Comparison of ENCODE assay signal across 25 mouse cellular contexts in genomic region chr9:71628921-71629320, GRCm38 (mm10). TPM values are rescaled to one million over a fixed set of nuclear protein-coding genes. Genes with fewer than 3 reads are reported as not detected.
A peak's percentile ranks its signal among the peaks of the same experiment; 100 is the strongest.
DNase-seq lines count a peak whose midpoint lies in the region; ATAC-seq and TF ChIP-seq lines count a peak whose summit lies in the region.
"Had no signal": no experiment of that assay in that cellular context is flagged by ENCODE, and none has a peak within 500 bp of the region (broad histone marks: within the 10 kb centered on the region; RNA-seq: fewer than 3 reads in every experiment).

No protein-coding gene starts in this region.

- TF ChIP-seq CTCF in hindbrain, postnatal 0 days (IDR thresholded peaks at IDR 0.05; ENCODE audit: low read depth): no peak
- TF ChIP-seq CTCF in testis, adult 2 months (IDR thresholded peaks at IDR 0.05; ENCODE audit: control insufficient read depth, insufficient read depth, insufficient replicate concordance, low read depth, low read length): no peak

- H3K9me3 ChIP-seq in heart, embryonic 12.5 days (replicated peaks): no peaks in the 10 kb centered on the region
- no peaks in the 10 kb centered on the region for H3K9me3 ChIP-seq in heart, embryonic 10.5 days
- 0 out of 2 replicates have a peak, but pooled peaks cover 5% of the 10 kb centered on the region for H3K9me3 ChIP-seq in hindbrain, postnatal 0 days (ENCODE audit: low read length)
- H3K9me3 ChIP-seq in hindbrain, embryonic 11.5 days (ENCODE audit: control insufficient read depth, low read length): no peaks in the 10 kb centered on the region
- H3K9me3 ChIP-seq: embryonic facial prominence, embryonic 13.5 days; embryonic facial prominence, embryonic 15.5 days; forebrain, embryonic 12.5 days had no signal

- H3K4me2 ChIP-seq in heart, embryonic 12.5 days: no peak overlapping the region
- H3K4me2 ChIP-seq in hindbrain, postnatal 0 days (ENCODE audit: low read depth, low read length): no peak overlapping the region
- H3K4me2 ChIP-seq in hindbrain, embryonic 11.5 days (replicated peaks; ENCODE audit: low read depth, low read length): no peak overlapping the region
- H3K4me2 ChIP-seq: embryonic facial prominence, embryonic 13.5 days; embryonic facial prominence, embryonic 15.5 days; forebrain, embryonic 12.5 days had no signal

- 46% methylated on average over 6 of the region's 6 CpGs for WGBS in heart, embryonic 12.5 days
- WGBS in heart, embryonic 10.5 days: 62% methylated on average over 6 of the region's 6 CpGs
- WGBS in hindbrain, postnatal 0 days: 53% methylated on average over 6 of the region's 6 CpGs
- WGBS in hindbrain, embryonic 11.5 days: 52% methylated on average over 6 of the region's 6 CpGs

- no peak for TF ChIP-seq POLR2A in testis, adult 2 months (IDR thresholded peaks at IDR 0.05; ENCODE audit: control insufficient read depth, low read depth, low read length)

- no peak for ATAC-seq in heart, embryonic 12.5 days (ENCODE audit: insufficient number of reproducible peaks, low FRiP score)
- ATAC-seq in hindbrain, postnatal 0 days: no peak
- no peak for ATAC-seq in hindbrain, embryonic 11.5 days (ENCODE audit: low FRiP score)
- ATAC-seq: activated CD4-positive, CD25-positive, alpha-beta regulatory T cell, adult 4 months; forebrain, embryonic 14.5 days; forebrain, embryonic 16.5 days; Patski had no signal

- H3K4me3 ChIP-seq in heart, embryonic 12.5 days: no peak overlapping the region
- no peak overlapping the region for H3K4me3 ChIP-seq in heart, embryonic 10.5 days
- H3K4me3 ChIP-seq in hindbrain, postnatal 0 days (ENCODE audit: low read length): no peak overlapping the region
- no peak overlapping the region for H3K4me3 ChIP-seq in hindbrain, embryonic 11.5 days (ENCODE audit: low read depth, low read length)
- H3K4me3 ChIP-seq in testis, adult 2 months (ENCODE audit: control insufficient read depth, low read depth, low read length): no peak overlapping the region
- H3K4me3 ChIP-seq: embryonic facial prominence, embryonic 13.5 days; embryonic facial prominence, embryonic 15.5 days; erythroblast, embryonic 14.5 days; forebrain, embryonic 10.5 days; forebrain, embryonic 12.5 days had no signal

- peak overlapping the region; percentile 46 for H3K27ac ChIP-seq in heart, embryonic 12.5 days (ENCODE audit: poor library complexity, severe bottlenecking)
- H3K27ac ChIP-seq in heart, embryonic 10.5 days: no peak overlapping the region
- H3K27ac ChIP-seq in hindbrain, postnatal 0 days: peak overlapping the region; percentile 26; the same call in 1 of the 2 replicates
- no peak overlapping the region for H3K27ac ChIP-seq in hindbrain, embryonic 11.5 days (ENCODE audit: low read depth, low read length)
- H3K27ac ChIP-seq in testis, adult 2 months (ENCODE audit: control insufficient read depth, insufficient read depth, low read depth, low read length): peak overlapping the region; percentile 50
- H3K27ac ChIP-seq: embryonic facial prominence, embryonic 13.5 days; embryonic facial prominence, embryonic 15.5 days; forebrain, embryonic 10.5 days; forebrain, embryonic 12.5 days had no signal

- H3K36me3 ChIP-seq in heart, embryonic 12.5 days: peaks cover 72% of the 10 kb centered on the region
- H3K36me3 ChIP-seq in heart, embryonic 10.5 days: peaks cover 76% of the 10 kb centered on the region
- H3K36me3 ChIP-seq in hindbrain, postnatal 0 days (ENCODE audit: insufficient read depth, low read length): no peaks in the 10 kb centered on the region
- H3K36me3 ChIP-seq in hindbrain, embryonic 11.5 days (ENCODE audit: control insufficient read depth, insufficient read depth, low read length): no peaks in the 10 kb centered on the region
- H3K36me3 ChIP-seq in testis, adult 2 months (ENCODE audit: control insufficient read depth, insufficient read depth, low read length): no peaks in the 10 kb centered on the region
- H3K36me3 ChIP-seq: embryonic facial prominence, embryonic 13.5 days; forebrain, embryonic 12.5 days had no signal

- no peak for DNase-seq in heart, embryonic 10.5 days (ENCODE audit: low spot score)
- DNase-seq in hindbrain, postnatal 0 days (ENCODE audit: low spot score): no peak
- no peak for DNase-seq in hindbrain, embryonic 11.5 days (ENCODE audit: low spot score)
- DNase-seq in testis, postnatal 14 days (ENCODE audit: low spot score): no peak
- DNase-seq in adrenal gland, postnatal 10 days: no peak
- DNase-seq: adrenal gland, adult 8-10 months; adrenal gland, postnatal 25 days; cerebellum, adult 11 months; cerebellum, adult 18-20 months; cerebellum, adult 8-10 months; cerebellum, adult 9-11 months; cerebellum, postnatal 36 days; embryo, embryonic 11 days had no signal

- no peak overlapping the region for H3K9ac ChIP-seq in heart, embryonic 12.5 days
- H3K9ac ChIP-seq in hindbrain, postnatal 0 days (replicated peaks; ENCODE audit: low read length): no peak overlapping the region
- H3K9ac ChIP-seq in hindbrain, embryonic 11.5 days (ENCODE audit: low read depth, low read length): no peak overlapping the region
- H3K9ac ChIP-seq: embryonic facial prominence, embryonic 13.5 days; embryonic facial prominence, embryonic 15.5 days; forebrain, embryonic 12.5 days had no signal

- peaks cover 20% of the 10 kb centered on the region for H3K4me1 ChIP-seq in heart, embryonic 12.5 days (replicated peaks)
- H3K4me1 ChIP-seq in heart, embryonic 10.5 days: peaks cover 9% of the 10 kb centered on the region; the same call in 1 of the 2 replicates
- no peaks in the 10 kb centered on the region for H3K4me1 ChIP-seq in hindbrain, postnatal 0 days (ENCODE audit: insufficient read depth, low read length)
- no peaks in the 10 kb centered on the region for H3K4me1 ChIP-seq in hindbrain, embryonic 11.5 days (replicated peaks; ENCODE audit: control insufficient read depth, insufficient read depth, low read length)
- peaks cover 3% of the 10 kb centered on the region; the same call in 1 of the 2 replicates for H3K4me1 ChIP-seq in testis, adult 2 months (ENCODE audit: control insufficient read depth, insufficient read depth, low read length)
- H3K4me1 ChIP-seq: embryonic facial prominence, embryonic 13.5 days; embryonic facial prominence, embryonic 15.5 days; forebrain, embryonic 12.5 days had no signal

- H3K27me3 ChIP-seq in heart, embryonic 12.5 days (replicated peaks): no peaks in the 10 kb centered on the region
- H3K27me3 ChIP-seq in heart, embryonic 10.5 days (ENCODE audit: insufficient read depth, poor library complexity, severe bottlenecking): no peaks in the 10 kb centered on the region
- no peaks in the 10 kb centered on the region for H3K27me3 ChIP-seq in hindbrain, postnatal 0 days (ENCODE audit: insufficient read depth, low read length)
- no peaks in the 10 kb centered on the region for H3K27me3 ChIP-seq in hindbrain, embryonic 11.5 days (ENCODE audit: control insufficient read depth, insufficient read depth, low read length)
- no peaks in the 10 kb centered on the region for H3K27me3 ChIP-seq in testis, adult 2 months (ENCODE audit: control insufficient read depth, insufficient read depth, low read length)
- H3K27me3 ChIP-seq: embryonic facial prominence, embryonic 13.5 days; embryonic facial prominence, embryonic 15.5 days; forebrain, embryonic 12.5 days; Patski had no signal

RNA-seq across cellular contexts. Expression of gene Myzap, which starts 36.8 kb away (rescaled TPM):
- polyA plus RNA-seq in heart, embryonic 12.5 days (2016; fragmentation: Nextera tagmentation; extraction: Ambion mirVana): 64.7 and 65.3 TPM in 2 replicates
- 23.4 and 38.5 TPM in 2 replicates for polyA plus RNA-seq in heart, embryonic 10.5 days (2016; fragmentation: Nextera tagmentation; extraction: Ambion mirVana)
- 0.29 and 1.3 TPM in 2 replicates for total RNA-seq in hindbrain, postnatal 0 days (2014; rRNA removed)
- 1.6 and 1.9 TPM in 2 replicates for polyA plus RNA-seq in hindbrain, postnatal 0 days (2015; fragmentation: Nextera tagmentation; extraction: Ambion mirVana)
- 5.3 and 6.4 TPM in 2 replicates for polyA plus RNA-seq in hindbrain, embryonic 11.5 days (2014; fragmentation: Nextera tagmentation; extraction: Ambion mirVana)
- polyA plus RNA-seq in testis, adult 2 months (2012; rRNA removed): 2.7 and 4.1 TPM in 2 replicates
- total RNA-seq in adrenal gland, postnatal 10 days (2021): 10 to 100 TPM; 10.9 to 13.5 TPM
- total RNA-seq: MEL had no signal
- polyA plus RNA-seq: erythroblast, embryonic 14.5 days had no signal

Comparison
In these comparisons a context has a peak if more than half of its experiments do, and no peak if none do; other contexts are left out.
1. H3K27ac ChIP-seq: peak in heart, embryonic 12.5 days (single experiment), hindbrain, postnatal 0 days (single experiment) and testis, adult 2 months (single experiment); none in heart, embryonic 10.5 days (single experiment) and hindbrain, embryonic 11.5 days (single experiment).